29 mouse cellular contexts compared by ENCODE assay signal in genomic region chr2:142344758-142345157, GRCm38 (mm10).
DNase-seq lines count a peak whose midpoint lies in the region; ATAC-seq and TF ChIP-seq lines count a peak whose summit lies in the region.
"Had no signal": no experiment of that assay in that cellular context is flagged by ENCODE, and none has a peak within 500 bp of the region (broad histone marks: within the 10 kb centered on the region; RNA-seq: fewer than 3 reads in every experiment).

No protein-coding gene starts in this region.

- no peaks in the 10 kb centered on the region for H3K79me2 ChIP-seq in heart, adult 2 months (replicated peaks; ENCODE audit: control insufficient read depth, insufficient read depth, low read length)

- 84% methylated on average over 2 of the region's 2 CpGs for WGBS in midbrain, postnatal 0 days
- 84% methylated on average over 2 of the region's 2 CpGs for WGBS in midbrain, embryonic 16.5 days
- WGBS in heart, adult 2 months, result 90% methylated on average over 2 of the region's 2 CpGs

- no peak for ATAC-seq in midbrain, postnatal 0 days (ENCODE audit: low FRiP score)
- no peak for ATAC-seq in midbrain, embryonic 16.5 days
- ATAC-seq: forebrain, embryonic 14.5 days; intestine, embryonic 15.5 days; lung, postnatal 0 days; midbrain, embryonic 13.5 days had no signal

- TF ChIP-seq POLR2A in heart, adult 2 months (IDR thresholded peaks at IDR 0.05; ENCODE audit: insufficient read depth, low read depth, low read length), result no peak

- no peaks in the 10 kb centered on the region for H3K27me3 ChIP-seq in midbrain, postnatal 0 days (ENCODE audit: insufficient read depth, low read length)
- H3K27me3 ChIP-seq in midbrain, embryonic 16.5 days (ENCODE audit: control insufficient read depth, insufficient read depth, low read depth, low read length), result no peaks in the 10 kb centered on the region
- no peaks in the 10 kb centered on the region for H3K27me3 ChIP-seq in heart, adult 2 months (ENCODE audit: control insufficient read depth, insufficient read depth, low read length)
- H3K27me3 ChIP-seq: embryonic facial prominence, embryonic 12.5 days; heart, embryonic 12.5 days; hindbrain, embryonic 15.5 days; intestine, embryonic 15.5 days; liver, embryonic 13.5 days had no signal

- peak; percentile 49 for DNase-seq in midbrain, postnatal 0 days (ENCODE audit: low spot score)
- peak; percentile 92 for DNase-seq in cerebellum, adult 11-12 months
- DNase-seq in cerebellum, adult 9-11 months, result peak; percentile 93
- no peak for DNase-seq in spleen, postnatal 14 days (ENCODE audit: low spot score in 2 of 2)
- no peak for DNase-seq in heart, adult 2 months
- DNase-seq in layer of hippocampus, adult 9-10 months (ENCODE audit: low spot score), result no peak
- DNase-seq: adrenal gland, postnatal 25 days; B cell, adult 2 months; embryo, embryonic 11 days; gastrocnemius, postnatal 14 days; heart, postnatal 4 days; kidney, adult 8-10 months; kidney, postnatal 4 days; liver, embryonic 13.5 days; lung, adult 18-20 months; right cerebral cortex, postnatal 25 days; spleen, adult 18-20 months; thymus, adult 2 months; thymus, postnatal 4 days had no signal

- no peaks in the 10 kb centered on the region for H3K4me1 ChIP-seq in midbrain, postnatal 0 days (ENCODE audit: insufficient read depth, low read length)
- no peaks in the 10 kb centered on the region for H3K4me1 ChIP-seq in midbrain, embryonic 16.5 days (ENCODE audit: control insufficient read depth, insufficient read depth, low read length)
- no peaks in the 10 kb centered on the region for H3K4me1 ChIP-seq in heart, adult 2 months (ENCODE audit: control insufficient read depth, insufficient read depth, low read length)
- H3K4me1 ChIP-seq: embryonic facial prominence, embryonic 12.5 days; heart, embryonic 12.5 days; hindbrain, embryonic 15.5 days; intestine, embryonic 15.5 days; liver, embryonic 13.5 days had no signal

- no peak for TF ChIP-seq CTCF in midbrain, postnatal 0 days (IDR thresholded peaks at IDR 0.05)
- no peak for TF ChIP-seq CTCF in heart, adult 2 months (IDR thresholded peaks at IDR 0.05)

- no peak overlapping the region for H3K4me2 ChIP-seq in midbrain, postnatal 0 days (ENCODE audit: low read depth, low read length, poor library complexity, severe bottlenecking)
- H3K4me2 ChIP-seq in midbrain, embryonic 16.5 days (ENCODE audit: low read length), result no peak overlapping the region
- H3K4me2 ChIP-seq: embryonic facial prominence, embryonic 12.5 days; heart, embryonic 12.5 days; hindbrain, embryonic 15.5 days; intestine, embryonic 15.5 days; liver, embryonic 13.5 days; midbrain, embryonic 13.5 days had no signal

- no peak for TF ChIP-seq EP300 in heart, adult 2 months (IDR thresholded peaks at IDR 0.05; ENCODE audit: insufficient read depth, low read depth, low read length)

- H3K36me3 ChIP-seq in midbrain, postnatal 0 days (ENCODE audit: insufficient read depth, low read length), result no peaks in the 10 kb centered on the region
- H3K36me3 ChIP-seq in midbrain, embryonic 16.5 days (ENCODE audit: control insufficient read depth, insufficient read depth, low read length), result no peaks in the 10 kb centered on the region
- H3K36me3 ChIP-seq in heart, adult 2 months (ENCODE audit: control insufficient read depth, insufficient read depth, low read length), result no peaks in the 10 kb centered on the region
- H3K36me3 ChIP-seq: embryonic facial prominence, embryonic 12.5 days; heart, embryonic 12.5 days; hindbrain, embryonic 15.5 days; intestine, embryonic 15.5 days; liver, embryonic 13.5 days; midbrain, embryonic 13.5 days had no signal

- H3K27ac ChIP-seq in midbrain, postnatal 0 days (ENCODE audit: low read depth, low read length), result no peak overlapping the region
- H3K27ac ChIP-seq in midbrain, embryonic 16.5 days (ENCODE audit: low read length), result no peak overlapping the region
- H3K27ac ChIP-seq in heart, adult 2 months, result no peak overlapping the region
- H3K27ac ChIP-seq: embryonic facial prominence, embryonic 12.5 days; hindbrain, embryonic 15.5 days; intestine, embryonic 15.5 days; kidney, postnatal 0 days; liver, embryonic 13.5 days; macrophage; midbrain, embryonic 13.5 days had no signal

- no peak overlapping the region for H3K9ac ChIP-seq in midbrain, postnatal 0 days (replicated peaks; ENCODE audit: low read length, poor library complexity, severe bottlenecking)
- H3K9ac ChIP-seq in midbrain, embryonic 16.5 days (ENCODE audit: low read depth, low read length), result no peak overlapping the region
- H3K9ac ChIP-seq in heart, adult 2 months (ENCODE audit: low read depth, low read length), result no peak overlapping the region
- H3K9ac ChIP-seq: embryonic facial prominence, embryonic 12.5 days; heart, embryonic 12.5 days; hindbrain, embryonic 15.5 days; intestine, embryonic 15.5 days; liver, embryonic 13.5 days; midbrain, embryonic 13.5 days had no signal

- no peak overlapping the region for H3K4me3 ChIP-seq in midbrain, postnatal 0 days (ENCODE audit: low read depth, low read length)
- no peak overlapping the region for H3K4me3 ChIP-seq in midbrain, embryonic 16.5 days (ENCODE audit: low read depth, low read length)
- no peak overlapping the region for H3K4me3 ChIP-seq in heart, adult 2 months
- H3K4me3 ChIP-seq: embryonic facial prominence, embryonic 12.5 days; heart, embryonic 12.5 days; hindbrain, embryonic 15.5 days; intestine, embryonic 15.5 days; liver, embryonic 13.5 days; midbrain, embryonic 13.5 days had no signal

- no peaks in the 10 kb centered on the region for H3K9me3 ChIP-seq in midbrain, postnatal 0 days (ENCODE audit: low read length)
- H3K9me3 ChIP-seq in midbrain, embryonic 16.5 days (replicated peaks; ENCODE audit: control insufficient read depth, low read length, poor library complexity, severe bottlenecking), result no peaks in the 10 kb centered on the region
- H3K9me3 ChIP-seq: embryonic facial prominence, embryonic 12.5 days; heart, embryonic 12.5 days; hindbrain, embryonic 15.5 days; intestine, embryonic 15.5 days; liver, embryonic 13.5 days; midbrain, embryonic 13.5 days had no signal

- intact Hi-C loops in heart, adult 2 months (cut with DNase I), result no loop called here

Comparison
In these comparisons a context has a peak if more than half of its experiments do, and no peak if none do; other contexts are left out.
1. DNase-seq: peak in midbrain, postnatal 0 days (single experiment), cerebellum, adult 11-12 months (single experiment) and cerebellum, adult 9-11 months (single experiment); none in spleen, postnatal 14 days (0 of 2), heart, adult 2 months (0 of 2) and layer of hippocampus, adult 9-10 months (single experiment).